Mouse (Mus musculus): Measurements from ENCODE around the gene Nipsnap3a. TPM values are rescaled to one million over a fixed set of nuclear protein-coding genes. Genes with fewer than 3 reads are reported as not detected.

Gene Nipsnap3a
- not detected in 2 replicates for polyA plus RNA-seq (2015; fragmentation: Nextera tagmentation; extraction: Ambion mirVana)

DNA sequence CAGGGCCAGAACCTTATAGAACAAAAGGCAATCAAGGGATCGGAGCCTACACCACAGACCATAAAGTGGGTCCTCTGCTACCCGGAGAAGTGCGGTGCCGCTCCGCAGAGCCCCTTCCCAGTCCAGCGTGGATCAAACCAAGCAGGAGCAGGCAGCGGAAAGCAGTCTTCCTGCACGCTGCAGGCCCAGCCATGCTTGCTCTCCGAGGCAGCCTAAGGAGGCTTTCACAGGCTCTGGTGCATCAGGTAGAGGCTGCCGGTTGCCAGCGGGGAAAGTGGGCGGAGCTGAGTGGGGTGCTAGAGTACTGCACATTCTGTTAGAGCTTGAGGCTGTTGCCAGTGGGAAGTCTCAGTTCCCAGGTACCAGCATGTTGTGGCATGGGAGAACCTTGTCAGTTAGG lies at the start of gene Nipsnap3a:
Gene Nipsnap3a (plus strand): TSS at position 25 of the 400 bp plus-strand sequence.
- Histone ChIP-seq H3K9ac (no peak within 1 kb of the TSS), H3K27me3 (replicated peaks) (no peaks in the 10 kb centered on the region), H3K27ac (no peak within 1 kb of the TSS), H3K4me3 (replicated peaks) (no peak within 1 kb of the TSS), H3K4me1 (peaks cover 5% of the 10 kb centered on the region; the same call in 1 of the 2 replicates), H3K4me2 (peak within 1 kb of the TSS; percentile 42), H3K9me3 (no peaks in the 10 kb centered on the region), H3K36me3 (no peaks in the 10 kb centered on the region)
- WGBS: 20% methylated on average over 12 of the region's 12 CpGs
- ATAC-seq (ENCODE audit: insufficient read depth, low FRiP score, low read depth): no peak

DNA sequence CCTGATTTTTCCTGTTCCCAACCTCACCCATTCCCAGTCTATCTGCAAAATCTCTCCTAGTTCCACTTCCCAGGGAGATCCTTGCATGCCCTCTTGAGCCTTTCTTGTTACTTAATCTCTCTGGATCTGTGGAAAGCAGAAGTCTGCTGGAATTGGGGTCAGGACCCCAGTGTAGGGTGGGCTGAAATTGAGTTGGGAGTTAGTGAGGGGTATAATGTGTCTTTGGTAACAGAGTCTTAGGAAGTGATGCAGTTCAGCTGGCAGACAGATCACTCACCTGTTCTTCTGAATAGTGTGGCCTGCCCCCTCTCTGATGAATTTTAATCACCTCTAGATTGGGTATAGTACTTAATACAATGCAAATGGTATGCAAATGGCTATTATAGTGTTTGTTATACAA lies 42.4 kb upstream of the Nipsnap3a start:
- Histone ChIP-seq H3K27ac (no peak overlapping the region), H3K4me1 (no peaks in the 10 kb centered on the region), H3K4me2 (no peak overlapping the region), H3K9ac (no peak overlapping the region), H3K9me3 (no peaks in the 10 kb centered on the region), H3K36me3 (no peaks in the 10 kb centered on the region), H3K4me3 (replicated peaks) (no peak overlapping the region), H3K27me3 (replicated peaks) (no peaks in the 10 kb centered on the region)
- no peak for ATAC-seq (ENCODE audit: insufficient read depth, low FRiP score, low read depth)

DNA sequence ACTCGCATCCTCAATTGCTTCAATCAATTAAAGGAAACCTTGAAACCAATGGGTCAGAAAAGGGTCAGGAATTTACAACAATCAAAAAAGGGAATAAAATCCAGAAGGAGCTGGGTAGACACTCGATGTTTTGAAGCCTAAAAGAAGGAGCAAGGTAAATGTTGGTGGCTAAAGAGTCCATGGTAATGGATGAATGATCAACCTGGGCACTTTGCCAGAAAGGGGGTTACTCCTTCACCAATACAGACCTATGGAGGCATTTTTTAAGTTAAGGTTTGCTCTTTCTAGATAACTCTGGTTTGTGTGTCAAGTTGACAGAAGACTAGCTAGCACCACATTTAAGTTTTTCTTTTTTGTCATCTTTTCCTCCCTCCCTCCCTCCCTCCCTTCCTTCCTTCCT lies 40.1 kb upstream of the Nipsnap3a start:
- Histone ChIP-seq H3K4me1 (no peaks in the 10 kb centered on the region), H3K36me3 (no peaks in the 10 kb centered on the region), H3K9ac (no peak overlapping the region), H3K4me2 (no peak overlapping the region), H3K27me3 (replicated peaks) (no peaks in the 10 kb centered on the region), H3K4me3 (replicated peaks) (no peak overlapping the region), H3K9me3 (no peaks in the 10 kb centered on the region), H3K27ac (no peak overlapping the region)
- WGBS: 76% methylated on average over 2 of the region's 2 CpGs
- no peak for ATAC-seq (ENCODE audit: insufficient read depth, low FRiP score, low read depth)

DNA sequence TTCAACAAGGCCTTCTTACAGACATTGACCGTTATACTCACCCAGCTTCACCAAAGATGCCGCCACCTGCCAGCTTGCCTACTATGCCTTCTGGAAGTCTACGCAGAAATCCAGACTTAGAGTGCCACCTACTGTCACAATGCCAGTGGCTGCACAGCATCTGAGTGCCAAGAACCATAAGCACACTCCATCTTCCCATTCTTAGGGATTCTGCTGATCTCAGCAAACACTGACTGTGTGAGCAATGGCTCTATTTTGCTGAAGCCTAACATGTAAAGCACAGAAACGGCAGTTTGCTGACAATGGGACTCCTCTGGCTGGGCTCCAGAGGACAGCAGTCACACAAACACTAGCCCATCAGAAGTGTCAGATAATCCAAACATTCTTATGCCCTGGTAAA lies 30.4 kb upstream of the Nipsnap3a start:
- H3K4me2 ChIP-seq: no peak overlapping the region
- no peak overlapping the region for H3K27ac ChIP-seq
- 29% methylated on average over 4 of the region's 4 CpGs for WGBS
- H3K4me3 ChIP-seq (replicated peaks): no peak overlapping the region
- H3K27me3 ChIP-seq (replicated peaks): no peaks in the 10 kb centered on the region
- no peak for ATAC-seq (ENCODE audit: insufficient read depth, low FRiP score, low read depth)
- no peaks in the 10 kb centered on the region for H3K9me3 ChIP-seq
- no peaks in the 10 kb centered on the region for H3K4me1 ChIP-seq
- no peak overlapping the region for H3K9ac ChIP-seq
- no peaks in the 10 kb centered on the region for H3K36me3 ChIP-seq

DNA sequence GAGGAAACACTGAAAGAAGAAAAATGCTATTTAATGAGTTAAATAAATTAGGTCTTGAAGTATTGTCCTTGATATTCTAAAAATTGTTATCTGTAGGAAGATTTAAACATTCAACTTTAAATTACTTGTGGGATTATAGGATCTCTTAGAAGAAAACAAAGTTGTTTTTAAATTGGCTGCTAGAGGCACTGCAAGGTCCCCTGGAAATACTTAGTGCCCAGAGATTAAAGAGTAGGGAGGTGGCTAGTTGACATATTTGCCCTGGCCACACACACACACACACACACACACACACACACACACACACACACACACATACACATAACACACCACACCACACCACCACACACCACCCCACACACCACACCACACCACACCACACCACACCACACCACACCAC lies 24.8 kb upstream of the Nipsnap3a start, which contains the start of gene Olfr270:
Gene Olfr270 (plus strand): TSS at position 301 of the 400 bp plus-strand sequence.
- Histone ChIP-seq H3K9ac (no peak within 1 kb of the TSS), H3K4me3 (replicated peaks) (no peak within 1 kb of the TSS), H3K36me3 (no peaks in the 10 kb centered on the region), H3K27me3 (replicated peaks) (no peaks in the 10 kb centered on the region), H3K4me1 (no peaks in the 10 kb centered on the region), H3K9me3 (no peaks in the 10 kb centered on the region), H3K4me2 (no peak within 1 kb of the TSS), H3K27ac (no peak within 1 kb of the TSS)
- no peak for ATAC-seq (ENCODE audit: insufficient read depth, low FRiP score, low read depth)

DNA sequence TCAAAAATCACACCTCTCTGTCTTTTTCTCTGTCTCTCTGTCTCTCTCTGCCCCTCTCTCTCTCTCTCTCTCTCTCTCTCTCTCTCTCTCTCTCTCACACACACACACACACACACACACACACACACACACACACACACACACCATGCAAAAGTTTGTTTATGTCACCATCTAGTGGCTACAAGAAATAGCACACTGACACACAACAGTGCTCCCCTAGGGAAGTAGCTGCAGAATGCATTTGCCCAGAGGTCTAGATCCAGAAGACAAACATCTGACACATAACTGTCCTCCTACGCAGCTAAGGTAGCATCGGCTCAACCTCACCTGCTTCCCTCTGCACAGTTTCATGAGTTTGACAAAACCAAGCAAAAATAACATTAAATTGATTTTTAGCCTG lies 3.9 kb upstream of the Nipsnap3a start:
- Histone ChIP-seq H3K36me3 (no peaks in the 10 kb centered on the region), H3K27me3 (replicated peaks) (no peaks in the 10 kb centered on the region), H3K9me3 (no peaks in the 10 kb centered on the region), H3K4me3 (replicated peaks) (no peak overlapping the region), H3K4me2 (no peak overlapping the region), H3K9ac (no peak overlapping the region), H3K4me1 (peaks cover 5% of the 10 kb centered on the region; the same call in 1 of the 2 replicates), H3K27ac (no peak overlapping the region)
- no peak for ATAC-seq (ENCODE audit: insufficient read depth, low FRiP score, low read depth)
- WGBS: 62% methylated on average over 2 of the region's 2 CpGs

DNA sequence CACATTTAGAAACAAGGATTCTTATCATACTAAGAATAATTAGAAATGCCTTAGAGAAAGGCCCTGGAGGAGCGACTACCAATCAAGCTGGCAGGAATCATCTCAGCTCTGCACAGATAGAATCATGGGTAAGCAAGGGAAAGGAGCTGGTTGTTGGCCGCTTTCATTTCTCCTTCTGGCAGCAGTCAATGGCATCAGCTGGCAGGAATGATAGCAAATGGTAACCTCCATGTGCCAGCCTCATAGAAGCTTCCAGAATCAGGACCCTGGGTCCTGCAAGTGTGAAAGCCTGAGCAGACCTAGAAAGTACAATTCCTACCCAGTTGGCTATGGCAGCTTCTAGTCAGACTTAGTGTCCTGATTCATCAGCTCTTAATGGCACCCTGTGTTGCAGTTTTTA lies 2.8 kb upstream of the Nipsnap3a start:
- H3K27ac ChIP-seq: no peak overlapping the region
- H3K9me3 ChIP-seq: no peaks in the 10 kb centered on the region
- H3K4me3 ChIP-seq (replicated peaks): no peak overlapping the region
- no peaks in the 10 kb centered on the region for H3K27me3 ChIP-seq (replicated peaks)
- 83% methylated on average over 2 of the region's 2 CpGs for WGBS
- H3K4me1 ChIP-seq: peaks cover 5% of the 10 kb centered on the region; the same call in 1 of the 2 replicates
- no peak overlapping the region for H3K4me2 ChIP-seq
- no peak for ATAC-seq (ENCODE audit: insufficient read depth, low FRiP score, low read depth)
- H3K9ac ChIP-seq: no peak overlapping the region
- H3K36me3 ChIP-seq: no peaks in the 10 kb centered on the region

DNA sequence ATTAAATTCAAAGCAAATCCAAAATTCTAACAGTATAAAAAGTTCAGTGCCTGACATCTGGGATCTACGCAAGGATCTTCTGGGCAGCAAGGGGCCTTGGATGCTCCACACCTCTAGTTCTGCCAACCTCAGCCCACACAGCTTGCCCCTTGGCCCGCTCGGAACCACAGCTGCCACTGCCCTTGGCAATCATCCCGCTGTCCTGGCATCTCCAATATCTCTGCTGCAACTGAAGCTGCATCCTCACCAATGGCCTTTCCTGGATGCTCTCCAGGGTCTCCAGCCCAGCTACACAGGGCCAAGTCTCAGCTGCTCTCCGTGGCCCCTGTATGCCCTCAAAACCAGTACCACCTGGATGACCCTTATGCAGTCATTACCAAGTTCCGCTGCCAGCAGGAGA lies 10.4 kb downstream of the Nipsnap3a start:
- H3K36me3 ChIP-seq: no peaks in the 10 kb centered on the region
- 92% methylated on average over 6 of the region's 6 CpGs for WGBS
- ATAC-seq (ENCODE audit: insufficient read depth, low FRiP score, low read depth): no peak

DNA sequence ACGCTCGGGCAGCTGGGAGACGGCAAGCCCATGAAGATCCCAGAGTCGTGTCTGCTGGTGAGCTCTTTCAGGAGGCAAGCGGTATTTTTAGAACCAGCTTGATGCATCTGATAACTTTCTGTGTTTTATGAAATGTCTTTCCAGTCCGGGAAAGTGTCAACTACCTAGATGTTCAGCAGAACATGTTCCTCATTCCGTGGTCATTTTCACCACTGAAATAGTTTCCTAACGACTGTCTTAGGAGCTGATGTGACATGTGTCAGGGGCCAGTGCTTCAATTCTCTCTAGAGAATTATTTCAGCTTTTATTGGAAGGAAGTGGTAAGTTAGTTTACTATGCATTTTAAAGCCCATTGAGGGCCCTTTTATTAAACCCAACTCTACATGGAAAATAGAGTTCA lies 11.1 kb downstream of the Nipsnap3a start:
- no peak for ATAC-seq (ENCODE audit: insufficient read depth, low FRiP score, low read depth)
- Histone ChIP-seq H3K9me3 (no peaks in the 10 kb centered on the region), H3K9ac (no peak overlapping the region), H3K4me1 (no peaks in the 10 kb centered on the region), H3K4me3 (replicated peaks) (no peak overlapping the region), H3K27me3 (replicated peaks) (no peaks in the 10 kb centered on the region), H3K36me3 (no peaks in the 10 kb centered on the region), H3K4me2 (no peak overlapping the region), H3K27ac (no peak overlapping the region)
- WGBS: 67% methylated on average over 8 of the region's 8 CpGs

More for the DNA sequence above, 10.4 kb downstream of the Nipsnap3a start:
- Histone ChIP-seq H3K4me2 (no peak overlapping the region), H3K9me3 (no peaks in the 10 kb centered on the region), H3K4me3 (replicated peaks) (no peak overlapping the region), H3K9ac (no peak overlapping the region), H3K4me1 (no peaks in the 10 kb centered on the region), H3K27ac (no peak overlapping the region), H3K27me3 (replicated peaks) (no peaks in the 10 kb centered on the region)

DNA sequence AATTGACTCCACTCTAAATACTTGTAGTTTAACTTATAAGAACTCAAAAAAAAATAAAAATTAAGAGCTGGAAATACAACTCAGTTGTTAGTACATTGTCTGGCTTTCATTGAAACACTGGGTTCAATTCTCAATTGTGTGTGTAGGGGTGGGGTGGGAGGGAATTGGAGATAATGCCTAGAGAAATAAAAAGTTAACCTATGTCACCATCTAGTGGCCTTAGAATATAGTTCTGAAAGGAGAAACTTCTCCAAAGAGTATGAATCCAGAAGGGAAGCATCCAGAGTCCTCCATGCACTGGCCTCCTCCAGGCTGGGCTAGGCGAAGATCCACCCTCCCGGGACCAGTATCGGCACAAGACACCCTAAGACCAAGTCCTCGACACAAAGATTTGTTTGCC lies 20.1 kb downstream of the Nipsnap3a start:
- no peak for ATAC-seq (ENCODE audit: insufficient read depth, low FRiP score, low read depth)
- Histone ChIP-seq H3K27me3 (replicated peaks) (no peaks in the 10 kb centered on the region), H3K36me3 (no peaks in the 10 kb centered on the region), H3K4me3 (replicated peaks) (no peak overlapping the region), H3K4me2 (no peak overlapping the region), H3K9me3 (no peaks in the 10 kb centered on the region), H3K9ac (no peak overlapping the region), H3K4me1 (peaks cover 4% of the 10 kb centered on the region; the same call in 1 of the 2 replicates), H3K27ac (no peak overlapping the region)
- 59% methylated on average over 4 of the region's 4 CpGs for WGBS

DNA sequence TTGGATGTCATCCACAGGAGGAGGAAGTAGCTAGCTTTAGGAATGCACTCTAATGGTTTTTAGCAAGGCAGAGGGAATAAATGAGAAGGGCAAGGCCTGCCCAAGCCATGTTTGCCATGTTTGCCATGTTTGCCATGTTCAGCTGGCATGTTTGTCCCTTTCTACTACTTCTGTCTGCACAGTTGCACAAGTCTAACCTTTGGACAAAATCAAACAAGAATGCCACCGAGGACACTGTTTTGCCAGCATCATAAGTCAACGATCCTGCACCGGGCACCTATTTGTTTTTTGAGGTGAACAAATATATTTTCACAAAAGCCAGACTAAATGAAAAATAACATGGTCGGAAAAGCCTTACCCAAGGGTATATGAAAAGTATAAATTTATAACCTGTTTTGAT lies 20.8 kb downstream of the Nipsnap3a start:
- H3K4me3 ChIP-seq (replicated peaks): no peak overlapping the region
- H3K9ac ChIP-seq: no peak overlapping the region
- no peaks in the 10 kb centered on the region for H3K27me3 ChIP-seq (replicated peaks)
- no peaks in the 10 kb centered on the region for H3K9me3 ChIP-seq
- WGBS: 72% methylated on average over 4 of the region's 4 CpGs
- 0 out of 2 replicates have a peak, but pooled peaks cover under 1% of the 10 kb centered on the region for H3K36me3 ChIP-seq
- no peak overlapping the region for H3K27ac ChIP-seq
- ATAC-seq (ENCODE audit: insufficient read depth, low FRiP score, low read depth): no peak
- no peak overlapping the region for H3K4me2 ChIP-seq
- H3K4me1 ChIP-seq: peaks cover 4% of the 10 kb centered on the region; the same call in 1 of the 2 replicates

DNA sequence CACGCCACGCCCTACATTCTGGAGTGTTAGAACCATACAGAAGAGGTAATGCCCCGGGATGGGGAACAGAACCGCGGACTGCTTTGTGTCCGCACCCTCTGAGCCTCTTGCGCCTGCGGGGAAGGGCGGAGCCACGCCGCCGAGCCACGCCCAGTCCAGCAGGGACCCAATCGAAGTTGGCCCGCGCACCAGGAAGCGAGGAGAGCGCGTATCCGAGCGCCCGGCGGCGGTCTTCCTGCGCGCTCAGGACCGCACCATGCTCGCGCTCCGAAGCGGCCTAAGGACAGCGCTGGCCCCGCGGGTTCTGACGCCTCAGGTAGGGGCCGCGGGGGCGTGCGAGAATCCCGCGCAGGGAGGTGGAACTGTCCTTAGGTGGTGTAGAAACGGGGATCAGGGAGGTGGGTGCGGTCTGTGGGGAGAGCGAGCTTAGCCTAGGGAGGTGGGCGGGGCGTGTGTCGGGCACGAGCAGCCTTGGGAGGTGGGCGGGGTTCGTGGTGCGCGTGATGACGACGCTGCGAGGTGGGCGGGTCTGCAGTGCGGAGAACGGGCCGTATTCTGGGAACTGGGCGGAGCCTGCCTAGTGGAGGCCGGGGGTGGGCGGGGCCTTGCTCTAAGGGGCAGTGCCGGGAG lies 22.8 kb downstream of the Nipsnap3a start, which contains the start of gene Nipsnap3b:
Gene Nipsnap3b (plus strand): TSS at position 149 of the 630 bp plus-strand sequence.
- peak; percentile 96 for ATAC-seq (ENCODE audit: insufficient read depth, low FRiP score, low read depth)
- Histone ChIP-seq H3K9me3 (no peaks in the 10 kb centered on the region), H3K9ac (peak within 1 kb of the TSS; percentile 78), H3K4me2 (peak within 1 kb of the TSS; percentile 65), H3K36me3 (peaks cover 15% of the 10 kb centered on the region), H3K4me1 (peaks cover 4% of the 10 kb centered on the region; the same call in 1 of the 2 replicates), H3K27me3 (replicated peaks) (no peaks in the 10 kb centered on the region), H3K27ac (peak within 1 kb of the TSS; percentile 90), H3K4me3 (replicated peaks) (peak within 1 kb of the TSS; percentile 92)
- WGBS: 1% methylated on average over 63 of the region's 63 CpGs

Measured in stomach, embryonic 15.5 days (tissue).